Mouse (Mus musculus): ENCODE results near the gene Ciz1. TPM values are rescaled to one million over a fixed set of nuclear protein-coding genes. Genes with fewer than 3 reads are reported as not detected.
A peak's percentile ranks its signal among the peaks of the same experiment; 100 is the strongest.

Gene Ciz1
- polyA plus RNA-seq, 1 experiment, result 47.6 TPM

GRCm38 (mm10) chr2:32367315-32367714, 15.2 kb downstream of the Ciz1 start:
- TF ChIP-seq CTCF (IDR thresholded peaks at IDR 0.05; ENCODE audit: borderline replicate concordance, insufficient read depth, low read length) (no peak), POLR2A (IDR thresholded peaks at IDR 0.05; ENCODE audit: low read depth, low read length) (no peak)
- Histone ChIP-seq H3K4me1 (ENCODE audit: control insufficient read depth, insufficient read depth, low read length) (no peaks in the 10 kb centered on the region; the same call in 1 of the 2 replicates), H3K27ac (ENCODE audit: insufficient read depth, low read length) (no peak overlapping the region), H3K4me3 (ENCODE audit: insufficient read depth, low read length) (no peak overlapping the region)

DNA sequence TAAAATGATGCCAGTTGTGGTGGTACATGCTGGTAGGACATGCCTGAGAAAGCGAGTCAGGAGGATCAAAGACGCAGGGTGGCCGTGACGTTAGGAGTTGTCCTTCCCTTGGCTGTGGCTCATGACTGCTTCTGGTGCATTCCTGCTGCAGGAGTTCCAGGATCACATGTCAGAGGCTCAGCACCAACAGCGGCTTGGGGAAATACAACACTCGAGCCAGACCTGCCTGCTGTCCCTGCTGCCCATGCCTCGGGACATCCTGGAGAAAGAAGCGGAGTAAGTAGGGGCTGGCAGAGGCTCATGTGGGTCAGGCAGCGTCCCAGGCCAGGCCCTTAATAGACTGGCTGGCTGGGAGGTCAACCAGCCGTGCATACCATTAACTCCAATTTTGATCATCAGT, 22.1 kb downstream of the Ciz1 start:
- Histone ChIP-seq H3K4me1 (ENCODE audit: control insufficient read depth, insufficient read depth, low read length) (no peaks in the 10 kb centered on the region), H3K27ac (ENCODE audit: insufficient read depth, low read length) (no peak overlapping the region), H3K4me3 (ENCODE audit: insufficient read depth, low read length) (no peak overlapping the region)
- TF ChIP-seq CTCF (IDR thresholded peaks at IDR 0.05; ENCODE audit: borderline replicate concordance, insufficient read depth, low read length) (no peak), POLR2A (IDR thresholded peaks at IDR 0.05; ENCODE audit: low read depth, low read length) (no peak)

DNA sequence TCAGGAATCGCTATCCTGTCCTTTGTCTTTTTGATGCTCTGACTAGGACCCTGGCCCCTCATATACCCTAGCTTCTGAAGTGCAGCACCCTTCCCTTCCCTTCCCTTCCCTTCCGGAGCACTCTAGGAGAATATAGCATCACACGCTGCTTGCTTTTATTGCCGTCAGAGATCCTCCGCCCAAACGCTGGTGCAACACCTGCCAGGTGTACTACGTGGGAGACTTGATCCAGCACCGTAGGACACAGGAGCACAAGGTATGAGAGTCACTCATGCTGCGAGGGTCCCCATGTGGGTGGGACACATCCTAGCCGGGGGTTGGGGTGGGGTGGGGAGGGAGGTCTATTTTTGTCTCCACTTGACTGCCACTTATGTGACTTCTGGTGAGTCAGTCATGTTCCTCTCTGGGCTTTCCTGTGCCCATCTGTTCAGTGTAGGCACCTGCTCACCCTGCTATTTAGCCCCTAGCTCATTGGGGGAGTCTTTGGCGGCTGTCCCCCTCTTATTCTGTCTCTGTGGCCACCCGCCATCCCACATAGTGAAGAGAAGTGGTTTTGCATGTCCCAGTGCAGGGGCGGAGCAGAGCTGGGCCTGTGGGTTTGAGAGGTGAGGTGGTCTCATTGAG, 23.3 kb downstream of the Ciz1 start:
- no peak for TF ChIP-seq CTCF (IDR thresholded peaks at IDR 0.05; ENCODE audit: borderline replicate concordance, insufficient read depth, low read length)
- TF ChIP-seq POLR2A (IDR thresholded peaks at IDR 0.05; ENCODE audit: low read depth, low read length), result no peak
- Histone ChIP-seq H3K4me3 (ENCODE audit: insufficient read depth, low read length) (no peak overlapping the region), H3K27ac (ENCODE audit: insufficient read depth, low read length) (no peak overlapping the region), H3K4me1 (ENCODE audit: control insufficient read depth, insufficient read depth, low read length) (no peaks in the 10 kb centered on the region)

- H3K4me3 ChIP-seq (ENCODE audit: insufficient read depth, low read length), result no peak overlapping the region
- H3K4me1 ChIP-seq (ENCODE audit: control insufficient read depth, insufficient read depth, low read length), result no peaks in the 10 kb centered on the region
- H3K27ac ChIP-seq (ENCODE audit: insufficient read depth, low read length), result no peak overlapping the region
- TF ChIP-seq CTCF (IDR thresholded peaks at IDR 0.05; ENCODE audit: borderline replicate concordance, insufficient read depth, low read length), result no peak
- no peak for TF ChIP-seq POLR2A (IDR thresholded peaks at IDR 0.05; ENCODE audit: low read depth, low read length)
These were observed 24.8 kb downstream of the Ciz1 start for GRCm38 (mm10) chr2:32376963-32377362.

- H3K27ac ChIP-seq (ENCODE audit: insufficient read depth, low read length), result no peak overlapping the region
These were observed 27.9 kb downstream of the Ciz1 start for GRCm38 (mm10) chr2:32380001-32380500.

GRCm38 (mm10) chr2:32381141-32381774, 29.1 kb downstream of the Ciz1 start:
- H3K27ac ChIP-seq (ENCODE audit: insufficient read depth, low read length), result no peak overlapping the region
- no peak for TF ChIP-seq POLR2A (IDR thresholded peaks at IDR 0.05; ENCODE audit: low read depth, low read length)
- no peak for TF ChIP-seq CTCF (IDR thresholded peaks at IDR 0.05; ENCODE audit: borderline replicate concordance, insufficient read depth, low read length)
- peak overlapping the region; percentile 82 for H3K4me3 ChIP-seq (ENCODE audit: insufficient read depth, low read length)
- H3K4me1 ChIP-seq (ENCODE audit: control insufficient read depth, insufficient read depth, low read length), result no peaks in the 10 kb centered on the region

More at GRCm38 (mm10) chr2:32380001-32380500, 27.9 kb downstream of the Ciz1 start:
- no peaks in the 10 kb centered on the region for H3K4me1 ChIP-seq (ENCODE audit: control insufficient read depth, insufficient read depth, low read length)
- H3K4me3 ChIP-seq (ENCODE audit: insufficient read depth, low read length), result no peak overlapping the region
- TF ChIP-seq POLR2A (IDR thresholded peaks at IDR 0.05; ENCODE audit: low read depth, low read length), result no peak

DNA sequence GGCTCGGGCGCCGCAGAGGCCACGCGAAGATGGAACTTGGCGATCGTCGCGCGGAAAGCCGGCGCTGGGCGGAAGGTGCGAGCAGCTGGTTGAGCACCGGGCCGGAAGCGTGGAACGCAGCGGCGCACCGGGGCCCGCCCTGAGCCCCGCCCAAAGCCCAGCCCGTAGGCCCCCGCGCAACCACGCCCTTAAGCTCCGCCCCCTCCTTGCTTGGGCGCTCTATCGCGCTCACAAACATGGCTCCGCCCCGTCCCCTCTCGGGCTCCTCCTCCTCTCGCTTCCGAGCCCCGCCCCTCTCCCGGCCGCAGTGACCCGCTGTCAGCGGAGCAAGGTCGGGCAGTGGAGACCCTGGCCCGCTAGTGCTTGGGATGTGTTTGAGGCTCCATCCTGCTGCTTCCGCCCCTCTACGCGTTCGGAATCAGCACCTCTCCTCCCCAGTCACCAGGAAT, 29.7 kb downstream of the Ciz1 start, which contains the start of gene 1110008P14Rik:
TSS of gene 1110008P14Rik (minus strand) at position 164 of the 449 bp plus-strand sequence.
- no peak within 1 kb of the TSS for H3K27ac ChIP-seq (ENCODE audit: insufficient read depth, low read length)

DNA sequence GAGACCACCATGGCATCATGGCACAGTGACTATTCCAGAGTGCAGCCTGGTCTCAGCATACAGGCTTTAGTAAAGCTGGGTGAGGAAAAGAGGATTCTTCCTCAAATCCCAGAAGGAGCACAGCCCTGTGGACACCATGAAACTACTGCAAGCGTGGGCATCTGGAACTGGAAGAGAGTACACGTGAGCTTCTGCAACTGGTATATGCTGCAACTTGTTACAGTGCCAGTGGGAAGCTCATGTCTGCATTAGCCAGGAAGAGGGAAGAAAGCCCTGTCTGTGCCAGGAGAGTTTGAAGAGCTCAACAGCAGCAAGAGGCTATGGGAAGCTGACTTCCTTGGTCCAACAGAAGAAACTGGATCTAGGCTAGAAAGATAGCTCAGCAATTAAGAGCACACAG, 30.6 kb downstream of the Ciz1 start:
- TF ChIP-seq POLR2A (IDR thresholded peaks at IDR 0.05; ENCODE audit: low read depth, low read length), result no peak
- no peak for TF ChIP-seq CTCF (IDR thresholded peaks at IDR 0.05; ENCODE audit: borderline replicate concordance, insufficient read depth, low read length)
- no peak overlapping the region for H3K4me3 ChIP-seq (ENCODE audit: insufficient read depth, low read length)
- no peaks in the 10 kb centered on the region for H3K4me1 ChIP-seq (ENCODE audit: control insufficient read depth, insufficient read depth, low read length)
- H3K27ac ChIP-seq (ENCODE audit: insufficient read depth, low read length), result no peak overlapping the region

More for the DNA sequence above, 29.7 kb downstream of the Ciz1 start, which contains the start of gene 1110008P14Rik:
- peak within 1 kb of the TSS; percentile 82 for H3K4me3 ChIP-seq (ENCODE audit: insufficient read depth, low read length)
- no peaks in the 10 kb centered on the region for H3K4me1 ChIP-seq (ENCODE audit: control insufficient read depth, insufficient read depth, low read length)
- peak; percentile 50 for TF ChIP-seq POLR2A (IDR thresholded peaks at IDR 0.05; ENCODE audit: low read depth, low read length)
- no peak for TF ChIP-seq CTCF (IDR thresholded peaks at IDR 0.05; ENCODE audit: borderline replicate concordance, insufficient read depth, low read length)

DNA sequence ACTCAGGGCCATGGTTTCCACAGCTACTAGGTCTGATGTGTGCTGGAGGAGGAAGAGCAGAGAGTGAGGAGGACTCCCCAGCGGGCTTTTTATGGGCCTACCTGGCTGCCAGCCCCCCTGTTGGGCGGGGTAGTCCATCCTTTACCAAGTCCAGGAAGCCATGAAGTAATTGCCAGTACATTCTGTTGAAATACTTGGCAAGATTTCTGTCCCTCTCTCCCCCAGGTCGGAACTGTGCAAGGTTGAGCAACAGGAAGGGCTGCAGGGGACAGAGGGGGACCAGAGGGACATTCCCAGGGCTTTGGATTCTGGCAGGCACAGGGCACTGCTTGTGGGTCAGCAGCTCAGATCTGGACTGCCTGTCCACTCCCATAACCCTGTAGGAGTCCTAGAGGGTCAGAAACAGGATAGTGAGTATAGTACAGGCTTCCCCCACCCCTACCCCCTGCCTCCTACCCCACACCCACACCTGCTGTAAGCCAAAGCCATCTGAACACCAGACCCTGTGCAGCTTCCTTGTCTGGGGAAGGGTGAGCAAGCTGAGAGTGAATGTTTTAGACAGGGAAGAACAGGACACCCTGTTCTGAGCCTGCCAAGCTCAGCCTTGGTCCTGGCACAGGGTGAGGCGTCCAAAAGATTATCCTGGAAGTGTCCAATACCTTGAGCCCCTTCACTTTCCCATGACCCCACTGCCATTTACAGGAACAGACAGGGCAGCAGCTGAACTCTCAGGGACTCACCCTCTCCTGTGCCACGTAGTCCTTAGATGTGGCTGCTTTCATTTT, 35.8 kb downstream of the Ciz1 start, which contains the start of gene Lcn2:
TSS of gene Lcn2 (minus strand) at position 547 of the 785 bp plus-strand sequence.
- TF ChIP-seq CTCF (IDR thresholded peaks at IDR 0.05; ENCODE audit: borderline replicate concordance, insufficient read depth, low read length) (no peak), POLR2A (IDR thresholded peaks at IDR 0.05; ENCODE audit: low read depth, low read length) (no peak)
- no peak within 1 kb of the TSS for H3K27ac ChIP-seq (ENCODE audit: insufficient read depth, low read length)
- no peak within 1 kb of the TSS for H3K4me3 ChIP-seq (ENCODE audit: insufficient read depth, low read length)
- H3K4me1 ChIP-seq (ENCODE audit: control insufficient read depth, insufficient read depth, low read length), result no peaks in the 10 kb centered on the region

All from embryonic fibroblast, embryonic 13.5 days (primary cell).